Mouse (Mus musculus) retina, postnatal 1 day (tissue): ENCODE results near the gene Zfp683.

Source experiments
- DNase-seq: peaks from one replicate; pipeline ENCODE4 v3.0.0-alpha.2; 2012

Gene Zfp683

GRCm38 (mm10) chr4:134094004-134094564 lies 40.4 kb downstream of the Zfp683 start:
- no peak for DNase-seq

GRCm38 (mm10) chr4:134094923-134095547 lies 41.4 kb downstream of the Zfp683 start, which contains the start of gene Cd52:
Cd52 (minus strand) TSS chr4:134095082.
- DNase-seq: no peak

- no peak for DNase-seq
Measured at GRCm38 (mm10) chr4:134096120-134096519, 42.5 kb downstream of the Zfp683 start.

GRCm38 (mm10) chr4:134097015-134097608 lies 43.5 kb downstream of the Zfp683 start:
- no peak for DNase-seq

- DNase-seq: no peak
Measured at GRCm38 (mm10) chr4:134098628-134099027, 45.0 kb downstream of the Zfp683 start.

GRCm38 (mm10) chr4:134100245-134100644 lies 46.6 kb downstream of the Zfp683 start:
- no peak for DNase-seq

- peak; percentile 96 for DNase-seq
Measured at GRCm38 (mm10) chr4:134101979-134102741, 48.5 kb downstream of the Zfp683 start, which contains the start of gene Ubxn11. Ubxn11 (plus strand) TSS chr4:134102570.

- no peak for DNase-seq
Measured at GRCm38 (mm10) chr4:134102742-134103119, 49.1 kb downstream of the Zfp683 start.

- DNase-seq: no peak
Measured at GRCm38 (mm10) chr4:134106105-134106504, 52.5 kb downstream of the Zfp683 start.

- no peak for DNase-seq
Measured at GRCm38 (mm10) chr4:134107730-134108129, 54.1 kb downstream of the Zfp683 start.

GRCm38 (mm10) chr4:134108196-134108595 lies 54.6 kb downstream of the Zfp683 start:
- DNase-seq: no peak
